Mouse (Mus musculus) monocyte, adult 5-6 weeks (primary cell): Measurements from ENCODE around the gene Tmed9. TPM values are rescaled to one million over a fixed set of nuclear protein-coding genes. Genes with fewer than 3 reads are reported as not detected.

ENCODE experiments used
- ATAC-seq: fragments of 153-309, 156-312 bp; replicated peaks from 2 replicates; pipeline ENCODE4 v1.8.0; 2017; ENCODE audit warnings: mild to moderate bottlenecking; ENCODE audit not compliant: low TSS enrichment, insufficient number of reproducible peaks, severe bottlenecking, poor library complexity, low FRiP score
- total RNA-seq: library from RNA; stranded (forward); fragments of 200-1000, 200-491, 200-594 nt; gene quantifications from 3 replicates; pipeline ENCODE4 v1.2.3, GENCODE M21; 2017

The Tmed9 gene
- total RNA-seq, result 150 to 192 TPM (median 183 TPM) in 3 replicates

DNA sequence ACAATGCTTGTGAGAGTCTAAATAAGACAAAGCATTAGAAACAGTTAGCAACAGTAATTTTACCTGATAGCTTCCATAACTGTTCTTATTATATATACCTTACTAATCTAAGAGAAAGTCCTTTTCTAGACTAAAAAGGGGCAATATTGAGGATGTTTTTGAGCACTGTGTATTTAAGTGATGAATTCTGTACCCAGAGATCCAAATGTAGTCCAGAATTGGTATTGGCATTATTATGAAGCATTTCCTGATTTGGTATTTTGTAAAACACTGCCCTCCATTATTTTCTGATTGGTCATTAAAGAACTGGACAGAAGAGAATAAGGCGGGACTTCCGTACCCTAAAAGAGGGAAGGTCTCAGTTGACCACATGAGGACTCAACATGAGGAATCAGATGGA, at the start of gene Tmed9:
Gene Tmed9, plus strand, starts transcription at position 301 of the 400 bp plus-strand sequence.
- no peak for ATAC-seq

DNA sequence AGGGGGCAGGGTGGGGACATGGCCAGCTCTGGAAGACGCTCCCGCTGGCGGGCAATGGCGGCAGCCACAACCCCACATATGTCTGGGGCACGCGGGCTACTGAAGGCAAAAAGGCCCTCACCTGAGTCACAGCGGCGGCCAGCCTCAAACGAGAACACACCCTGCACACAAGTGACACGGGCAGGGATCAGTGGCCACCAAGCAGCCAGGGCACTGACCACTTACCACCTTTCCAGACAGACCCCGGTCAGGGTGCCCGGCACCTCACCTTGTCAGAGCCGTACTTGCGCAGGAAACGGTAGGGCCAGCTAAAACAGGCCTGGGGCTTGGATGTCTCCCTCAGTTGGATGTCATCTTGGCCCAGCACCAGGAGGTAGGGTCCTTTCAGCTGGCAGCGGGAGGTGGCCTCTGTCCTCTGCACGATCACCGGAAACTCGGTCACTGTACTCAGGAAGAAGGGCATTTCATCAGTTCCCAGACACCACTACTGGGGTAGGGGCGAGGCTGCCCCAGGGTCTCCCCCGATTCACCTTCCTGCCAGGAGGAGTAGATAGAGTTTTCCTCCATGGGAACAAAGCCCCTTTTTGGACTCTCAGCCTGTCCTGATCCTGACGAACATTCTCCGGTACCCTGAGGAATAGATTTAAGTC, 49.5 kb upstream of the Tmed9 start:
- no peak for ATAC-seq

DNA sequence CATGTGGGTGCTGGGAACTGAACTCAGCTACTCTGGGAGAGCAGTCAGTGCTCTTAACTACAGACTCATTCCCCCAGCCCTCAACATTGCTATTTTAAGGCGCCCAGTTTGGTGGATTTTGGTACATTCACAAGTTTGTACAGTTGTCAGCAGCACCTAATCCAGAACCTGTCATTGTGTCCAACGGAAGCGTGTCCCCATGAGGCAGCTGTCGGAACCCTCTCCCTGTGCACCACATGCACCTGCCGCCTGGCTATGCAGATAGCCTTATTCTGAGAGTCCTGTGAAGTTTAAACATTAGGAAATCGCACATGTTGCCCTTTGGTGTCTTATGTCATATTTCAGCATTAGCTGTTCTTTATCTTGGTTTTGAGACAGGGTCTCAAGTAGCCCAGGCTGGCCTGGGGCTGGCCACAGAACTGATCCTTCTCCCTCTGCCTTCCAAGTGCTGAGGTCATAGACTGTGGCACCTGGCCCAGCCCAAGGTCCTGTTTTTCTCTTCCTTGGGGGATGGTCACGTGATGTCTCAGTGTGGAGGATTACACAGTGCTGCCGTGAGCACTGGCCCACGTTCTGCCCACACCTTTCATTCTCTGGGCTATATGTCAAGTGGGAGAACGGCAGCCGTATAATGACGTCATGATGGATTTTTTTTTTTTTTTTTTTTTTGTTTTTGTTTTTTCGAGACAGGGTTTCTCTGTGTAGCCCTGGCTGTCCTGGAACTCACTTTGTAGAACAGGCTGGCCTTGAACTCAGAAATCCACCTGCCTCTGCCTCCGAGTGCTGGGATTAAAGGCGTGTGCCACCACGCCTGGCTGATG, 47.6 kb upstream of the Tmed9 start:
- no peak for ATAC-seq

DNA sequence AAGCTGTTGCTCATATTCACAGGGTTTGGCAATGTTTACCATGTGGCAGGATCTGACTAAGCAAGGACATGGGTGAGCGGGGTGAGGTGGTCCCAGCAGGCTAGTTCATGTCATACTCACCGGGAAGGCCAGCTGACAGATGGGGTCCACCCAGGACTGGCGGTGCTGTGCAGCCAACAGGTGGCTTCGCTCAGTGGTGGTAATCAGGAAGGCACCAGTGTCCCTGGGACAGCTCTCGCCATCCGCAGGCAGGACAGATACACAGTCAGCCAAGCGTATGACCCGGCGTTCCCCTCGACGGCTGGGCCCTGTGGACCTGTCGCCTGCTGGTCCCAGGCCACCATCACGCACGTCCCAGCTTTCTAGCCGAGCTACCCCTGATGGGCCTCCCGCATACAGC, 46.3 kb upstream of the Tmed9 start:
- ATAC-seq, result no peak

DNA sequence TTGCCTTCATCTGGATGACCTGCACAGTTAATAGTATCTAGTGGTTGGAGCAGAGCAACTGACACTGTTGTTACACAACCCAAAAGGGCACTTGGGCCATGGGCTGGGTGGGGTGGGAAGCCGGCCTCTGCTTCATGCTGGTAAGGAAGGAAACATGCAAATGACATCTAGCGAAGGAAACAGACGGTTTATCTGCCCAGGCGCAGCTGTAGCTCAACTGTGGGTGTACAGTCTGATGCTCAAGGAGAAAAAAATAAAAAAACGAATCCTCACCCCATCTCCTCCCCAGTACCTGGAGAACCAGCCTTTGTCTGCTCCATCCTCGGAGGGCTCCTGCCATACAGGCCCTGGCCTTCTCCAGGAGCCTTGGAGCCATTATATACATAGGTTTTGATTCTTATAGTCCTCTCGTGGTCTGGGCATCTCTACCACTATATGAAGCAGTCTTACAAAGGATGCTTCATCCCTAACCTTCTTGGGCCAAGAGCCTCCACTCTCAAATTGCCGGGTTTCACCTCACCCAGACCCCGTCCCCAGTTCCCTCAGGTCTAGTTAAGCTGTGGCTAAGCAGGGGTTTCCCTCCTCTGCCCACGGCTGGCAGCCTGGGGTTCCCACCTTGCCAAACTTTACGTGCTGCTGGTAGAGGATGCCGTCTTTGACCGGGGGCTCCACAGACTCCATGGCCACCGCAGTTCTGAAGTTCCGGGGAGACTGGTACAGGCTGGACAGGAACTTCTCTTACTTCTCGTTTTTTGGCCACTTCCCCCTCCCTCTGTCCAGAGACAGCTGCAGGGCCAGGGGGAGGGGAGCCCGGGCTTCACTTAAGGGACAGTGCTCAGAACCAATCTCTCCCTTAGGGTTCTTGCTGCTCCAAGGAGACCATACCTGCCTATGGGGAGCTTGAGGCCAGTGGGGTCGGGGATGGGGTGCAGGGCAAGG, 45.4 kb upstream of the Tmed9 start:
- peak; percentile 69 for ATAC-seq

DNA sequence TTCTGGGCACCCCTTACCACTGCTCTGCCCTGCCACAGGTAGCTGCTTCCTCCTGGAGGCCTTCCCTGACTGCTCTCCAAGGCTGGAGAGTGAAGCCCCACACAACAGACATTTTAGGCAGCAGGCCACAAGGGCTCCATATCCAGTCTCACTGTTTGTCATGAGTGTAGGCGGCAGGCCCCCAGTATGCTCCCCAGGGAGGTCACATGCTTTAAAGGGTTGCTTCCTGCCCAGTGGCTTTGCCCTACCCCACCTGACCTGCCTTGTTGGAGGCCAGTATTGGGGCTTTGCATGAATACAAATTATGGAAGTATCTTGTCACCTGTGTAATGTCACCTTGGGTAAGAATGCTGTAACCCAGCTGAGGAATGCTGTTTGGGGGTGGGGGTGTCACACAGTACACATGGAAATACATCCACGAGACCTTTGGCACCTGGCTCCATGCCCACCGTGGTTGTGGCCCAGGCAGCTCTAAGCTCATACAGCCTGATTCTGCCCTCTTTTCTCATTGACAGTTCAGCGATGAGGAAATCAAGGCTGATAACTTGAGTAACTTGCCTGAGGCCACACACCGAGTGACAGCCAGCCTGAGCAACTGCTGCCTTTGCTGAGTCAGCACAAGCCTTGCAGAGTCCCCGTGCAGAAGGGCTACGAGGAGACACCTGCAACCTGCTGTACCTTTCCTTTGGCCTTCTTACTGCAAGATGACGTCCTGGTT, 44.2 kb upstream of the Tmed9 start, which contains the start of gene Dok3:
Gene Dok3, minus strand, starts transcription at position 99 of the 718 bp plus-strand sequence.
- ATAC-seq, result no peak

DNA sequence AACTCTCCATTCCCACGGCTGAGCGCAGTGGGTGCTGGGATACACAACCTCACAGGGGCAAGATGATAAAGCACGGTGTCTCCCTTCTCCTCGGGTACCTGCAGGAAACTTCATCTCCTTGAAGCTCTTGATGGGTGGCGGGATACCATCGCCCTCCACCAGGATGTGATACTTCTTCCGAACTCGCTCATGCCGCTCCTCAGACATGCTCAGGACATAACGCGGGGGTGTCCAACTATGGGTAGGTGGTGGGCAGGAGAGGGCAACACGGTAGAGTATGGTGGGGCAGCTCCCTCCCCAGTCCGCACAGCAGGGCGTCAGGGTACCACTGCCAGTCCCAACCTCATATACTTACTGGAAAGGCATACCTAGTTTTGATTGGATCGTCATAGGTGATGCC, 38.3 kb upstream of the Tmed9 start:
- no peak for ATAC-seq

DNA sequence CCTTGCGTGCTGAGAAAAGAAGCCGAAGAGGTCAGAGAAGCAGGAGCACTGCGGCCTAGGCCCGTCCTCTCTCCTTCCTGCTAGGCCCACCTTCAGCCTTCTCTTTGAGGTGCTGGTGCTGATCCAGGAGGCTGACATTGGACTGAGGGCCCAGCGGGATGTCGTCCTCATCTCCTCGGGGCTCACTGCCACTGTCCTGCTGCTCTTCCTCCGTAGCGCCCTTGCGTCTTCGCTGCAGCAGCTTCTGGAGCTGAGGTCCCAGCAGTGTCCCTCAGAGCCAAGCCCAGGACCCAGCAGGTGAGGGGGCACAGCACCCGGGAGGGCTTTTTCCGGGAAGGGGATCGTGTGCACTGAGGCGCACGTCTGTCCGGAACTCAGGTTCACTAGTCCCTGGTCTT, 37.7 kb upstream of the Tmed9 start:
- ATAC-seq, result no peak

DNA sequence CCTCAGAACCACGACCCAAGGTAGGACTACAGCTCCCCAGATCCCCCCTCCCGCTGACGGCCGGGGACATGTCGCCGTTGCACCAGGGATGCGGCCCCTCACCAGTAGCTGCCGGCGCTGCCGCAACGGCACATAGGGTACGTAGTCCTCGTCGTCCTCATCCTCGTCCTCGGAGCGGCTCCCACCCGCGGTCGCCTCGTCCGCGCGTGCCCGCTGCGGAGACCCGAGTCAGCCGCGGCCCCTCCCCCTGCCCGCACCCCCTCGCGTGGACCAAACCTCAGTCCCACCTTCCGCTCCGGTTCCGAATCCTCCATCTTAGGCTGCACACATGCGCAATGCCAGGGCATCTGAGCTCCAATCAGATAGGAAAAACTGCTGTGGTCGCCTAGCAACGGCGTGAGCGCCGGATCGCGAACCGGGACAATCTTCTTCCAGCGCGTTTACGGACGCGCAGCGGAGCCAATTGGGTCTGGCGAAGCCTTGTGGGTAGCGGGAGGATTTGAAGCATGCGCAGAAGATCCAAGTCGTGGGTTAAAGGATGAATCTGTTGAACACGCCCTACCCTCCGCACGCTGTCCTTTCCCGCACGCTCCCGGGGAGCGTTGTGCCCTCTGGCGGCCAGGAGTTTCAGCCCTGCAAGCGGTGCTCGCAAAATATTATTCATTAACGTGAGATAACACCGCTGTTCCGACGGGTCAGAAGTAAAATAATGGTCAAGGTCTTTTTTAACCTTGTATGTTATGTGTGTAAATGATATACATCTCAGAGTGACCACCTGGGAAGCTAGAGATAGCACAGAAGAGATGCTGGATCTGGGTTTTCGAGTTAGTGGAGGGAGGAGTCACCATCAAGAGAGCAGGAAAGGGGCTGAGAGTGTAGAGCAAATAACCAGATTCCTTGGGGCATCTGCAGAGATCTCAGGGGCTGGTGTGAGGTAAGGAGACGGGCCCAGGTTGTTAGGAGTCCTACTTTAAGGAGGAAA, 37.0 kb upstream of the Tmed9 start, which contains the start of gene Ddx41:
Gene Ddx41, minus strand, starts transcription at position 465 of the 982 bp plus-strand sequence.
- ATAC-seq, result peak; percentile 94

DNA sequence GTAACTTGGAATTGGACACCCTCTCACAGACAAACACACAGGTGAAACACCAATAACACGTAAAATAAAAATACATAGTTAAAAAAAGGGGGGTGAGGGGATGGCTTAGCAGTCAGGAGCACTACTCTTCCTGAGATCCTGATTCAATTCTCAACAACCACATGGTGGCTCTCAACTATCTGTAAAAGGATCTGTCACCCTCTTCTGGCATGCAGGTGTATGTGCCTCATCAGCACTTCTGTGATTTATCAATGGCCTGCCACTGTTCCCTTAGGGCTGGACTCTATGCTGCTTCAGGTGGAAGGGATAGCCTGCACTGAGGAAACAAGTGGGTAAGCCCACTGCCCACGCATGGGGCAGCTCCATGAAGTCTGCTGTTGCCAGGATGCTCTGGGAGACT, 32.6 kb upstream of the Tmed9 start:
- ATAC-seq, result no peak

DNA sequence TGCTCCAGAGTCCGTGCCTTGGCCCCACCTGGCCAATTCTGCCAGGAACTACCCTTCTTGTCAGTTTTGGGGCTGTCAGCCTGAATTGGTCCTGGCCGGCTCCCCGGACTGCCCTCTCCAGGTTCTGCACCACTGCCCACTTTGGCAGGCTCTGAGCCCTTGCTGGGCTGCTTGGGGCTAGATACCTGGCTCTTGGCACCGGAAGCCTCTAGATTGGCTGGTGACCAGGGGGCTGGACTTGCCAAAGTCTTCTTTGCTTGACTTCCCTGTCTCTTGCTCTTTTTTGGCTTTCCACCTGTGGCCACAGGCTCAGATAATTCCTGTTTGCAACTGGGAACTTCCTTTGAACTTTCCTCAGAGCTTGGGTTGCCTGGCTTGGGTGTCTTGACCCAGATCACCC, 30.6 kb upstream of the Tmed9 start:
- no peak for ATAC-seq

DNA sequence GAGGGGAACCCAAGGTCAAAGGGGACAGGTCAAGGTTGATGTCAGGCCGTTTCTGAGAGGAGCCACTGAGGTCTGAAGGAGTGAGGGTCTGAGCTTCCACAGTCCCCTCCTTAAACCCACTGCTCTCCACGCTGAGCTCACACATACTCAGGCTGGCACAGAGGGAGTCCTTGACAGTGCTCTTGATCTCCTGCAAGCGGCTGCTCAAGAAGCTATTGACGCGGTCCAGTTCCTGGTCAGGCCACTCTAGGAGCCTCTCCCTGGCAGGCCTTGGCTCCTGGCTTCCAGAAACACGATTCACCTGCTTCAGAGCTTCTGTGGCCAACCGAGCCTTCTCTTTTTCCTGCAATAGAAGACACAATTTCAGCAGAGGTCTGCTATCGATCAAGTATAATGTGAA, 30.1 kb upstream of the Tmed9 start:
- ATAC-seq, result no peak

DNA sequence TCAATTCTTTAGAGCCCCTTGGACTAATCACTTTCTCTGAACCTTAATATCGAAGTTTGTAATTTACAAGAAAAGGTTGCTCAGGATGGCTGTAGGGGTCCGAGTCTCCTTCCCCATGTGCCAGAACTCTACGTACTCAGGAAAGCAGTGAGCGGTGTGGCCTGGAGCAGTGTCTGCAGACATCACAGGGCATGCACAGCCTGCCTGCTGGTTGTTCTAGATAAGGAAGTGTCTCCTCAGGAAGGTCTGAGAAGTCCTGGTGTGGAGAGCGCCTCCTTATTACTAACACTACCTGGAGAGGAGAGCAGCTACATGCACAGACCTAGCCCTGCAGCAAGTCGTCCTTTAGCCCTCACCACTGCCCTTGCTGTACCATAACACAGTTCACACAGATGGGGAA, 28.7 kb upstream of the Tmed9 start:
- no peak for ATAC-seq

DNA sequence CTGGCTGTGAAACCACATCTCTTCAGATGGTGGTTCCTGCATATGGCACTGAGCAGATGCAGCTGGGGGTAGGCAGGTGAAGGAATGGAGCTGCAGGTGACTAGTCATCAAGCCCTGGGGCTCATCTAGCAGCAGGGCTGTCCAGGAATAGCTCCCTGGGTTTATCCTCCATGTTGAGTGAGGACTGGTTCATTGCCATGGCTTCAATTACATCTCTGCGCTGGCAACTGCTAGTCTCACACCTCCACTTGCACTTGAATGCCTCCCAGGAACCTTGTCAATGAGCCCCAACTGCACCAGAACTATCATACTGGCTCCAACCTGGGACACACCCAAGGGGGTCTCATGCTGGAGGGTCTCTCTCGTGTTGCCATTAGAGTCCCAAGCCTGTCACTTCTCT, 25.6 kb upstream of the Tmed9 start:
- no peak for ATAC-seq

DNA sequence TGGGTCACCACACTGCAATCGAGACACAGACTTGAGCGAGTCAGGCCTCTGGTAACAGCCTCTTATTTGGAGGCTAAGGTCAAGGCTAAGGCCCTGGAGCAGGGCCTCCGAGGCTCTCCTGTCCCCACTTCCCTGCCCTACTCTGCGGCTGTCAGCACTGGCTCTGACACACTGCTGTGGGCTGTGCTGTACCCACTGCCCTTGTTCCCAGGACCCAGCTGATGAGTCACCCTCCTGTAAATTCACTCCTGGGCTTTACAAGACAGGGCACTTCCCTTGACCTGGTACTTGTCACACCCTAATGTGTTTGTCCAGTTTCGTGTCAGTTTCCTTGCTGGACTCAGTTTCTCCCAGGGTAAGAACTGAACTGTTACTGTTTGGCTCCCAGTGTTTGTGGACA, 25.1 kb upstream of the Tmed9 start:
- no peak for ATAC-seq

DNA sequence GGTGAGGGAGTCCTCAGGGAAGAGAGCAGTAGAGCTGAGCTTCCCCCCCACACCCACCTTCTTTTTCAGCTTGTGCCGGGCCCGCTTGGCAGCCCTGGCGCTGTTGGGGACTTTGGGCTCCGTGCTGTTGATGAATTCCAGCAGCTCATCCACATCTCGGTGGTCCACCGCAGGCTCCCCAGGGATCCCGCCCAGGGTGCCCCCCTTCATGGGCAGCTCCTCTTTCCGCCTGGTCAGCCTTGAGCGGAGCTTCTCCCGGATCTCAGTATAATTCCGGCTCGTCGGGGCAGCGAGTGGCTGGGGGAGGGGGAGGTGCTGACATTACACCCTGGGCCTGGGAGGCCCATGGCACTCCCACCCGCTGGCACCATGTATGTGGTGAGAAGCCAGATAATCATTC, 24.5 kb upstream of the Tmed9 start:
- ATAC-seq, result no peak

DNA sequence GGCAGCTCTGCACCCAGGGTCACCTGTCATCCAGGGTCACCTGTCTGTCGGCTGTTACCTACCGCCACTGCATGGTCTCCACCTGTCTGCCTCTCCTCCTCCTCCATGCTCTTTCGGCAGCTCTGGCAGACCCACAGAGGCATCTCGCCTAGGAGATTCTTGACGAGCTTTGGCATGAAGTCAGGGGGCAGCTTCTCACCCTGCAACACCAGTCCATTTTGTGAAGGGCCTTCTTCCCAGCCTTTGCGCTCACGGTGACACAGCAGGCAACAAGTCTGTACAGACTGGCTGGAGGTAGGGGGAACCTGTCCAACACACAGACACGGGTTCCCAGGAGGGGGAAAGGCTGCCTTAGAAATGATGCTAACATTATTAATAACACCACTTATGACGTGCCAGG, 17.6 kb upstream of the Tmed9 start:
- no peak for ATAC-seq
